ENCODE assay signal across 14 mouse cellular contexts in genomic region chr4:40682359-40682758, GRCm38 (mm10). TPM values are rescaled to one million over a fixed set of nuclear protein-coding genes. Genes with fewer than 3 reads are reported as not detected.
A peak's percentile ranks its signal among the peaks of the same experiment; 100 is the strongest.
DNase-seq lines count a peak whose midpoint lies in the region; ATAC-seq lines count a peak whose summit lies in the region.
"Had no signal": no experiment of that assay in that cellular context is flagged by ENCODE, and none has a peak within 500 bp of the region (broad histone marks: within the 10 kb centered on the region; RNA-seq: fewer than 3 reads in every experiment).

No protein-coding gene starts in this region.

- H3K9me3 ChIP-seq in forebrain, embryonic 14.5 days (replicated peaks; ENCODE audit: control insufficient read depth, low read length): no peaks in the 10 kb centered on the region
- H3K9me3 ChIP-seq in forebrain, embryonic 15.5 days: no peaks in the 10 kb centered on the region
- H3K9me3 ChIP-seq in intestine, embryonic 15.5 days: no peaks in the 10 kb centered on the region
- no peaks in the 10 kb centered on the region for H3K9me3 ChIP-seq in intestine, embryonic 16.5 days (ENCODE audit: control insufficient read depth, low read length)
- H3K9me3 ChIP-seq in neural tube, embryonic 12.5 days: no peaks in the 10 kb centered on the region
- H3K9me3 ChIP-seq in midbrain, embryonic 15.5 days: no peaks in the 10 kb centered on the region
- H3K9me3 ChIP-seq: embryonic facial prominence, embryonic 15.5 days; heart, embryonic 10.5 days; limb, embryonic 13.5 days; liver, embryonic 12.5 days had no signal

- H3K36me3 ChIP-seq in forebrain, embryonic 14.5 days (ENCODE audit: control insufficient read depth, insufficient read depth, low read length): peaks cover 18% of the 10 kb centered on the region
- H3K36me3 ChIP-seq in forebrain, embryonic 15.5 days: peaks cover 12% of the 10 kb centered on the region
- H3K36me3 ChIP-seq in intestine, embryonic 15.5 days: peaks cover 4% of the 10 kb centered on the region; the same call in 1 of the 2 replicates
- no peaks in the 10 kb centered on the region for H3K36me3 ChIP-seq in intestine, embryonic 16.5 days (ENCODE audit: control insufficient read depth, insufficient read depth, low read length)
- H3K36me3 ChIP-seq in neural tube, embryonic 12.5 days: peaks cover 15% of the 10 kb centered on the region
- peaks cover 7% of the 10 kb centered on the region for H3K36me3 ChIP-seq in midbrain, embryonic 15.5 days (replicated peaks)

- WGBS in forebrain, embryonic 14.5 days: 95% methylated on average over 5 of the region's 5 CpGs
- 90% methylated on average over 5 of the region's 5 CpGs for WGBS in forebrain, embryonic 15.5 days
- 86% methylated on average over 5 of the region's 5 CpGs for WGBS in intestine, embryonic 15.5 days
- WGBS in intestine, embryonic 16.5 days: 92% methylated on average over 5 of the region's 5 CpGs
- WGBS in neural tube, embryonic 12.5 days: 89% methylated on average over 5 of the region's 5 CpGs
- 92% methylated on average over 5 of the region's 5 CpGs for WGBS in midbrain, embryonic 15.5 days

- H3K4me1 ChIP-seq in forebrain, embryonic 14.5 days (ENCODE audit: control insufficient read depth, insufficient read depth, low read length): no peaks in the 10 kb centered on the region
- H3K4me1 ChIP-seq in forebrain, embryonic 15.5 days: no peaks in the 10 kb centered on the region
- no peaks in the 10 kb centered on the region for H3K4me1 ChIP-seq in intestine, embryonic 15.5 days (replicated peaks)
- H3K4me1 ChIP-seq in intestine, embryonic 16.5 days (ENCODE audit: control insufficient read depth, insufficient read depth, low read length): no peaks in the 10 kb centered on the region
- no peaks in the 10 kb centered on the region for H3K4me1 ChIP-seq in neural tube, embryonic 12.5 days
- H3K4me1 ChIP-seq in midbrain, embryonic 15.5 days: no peaks in the 10 kb centered on the region
- H3K4me1 ChIP-seq: embryonic facial prominence, embryonic 15.5 days; limb, embryonic 13.5 days; liver, embryonic 12.5 days had no signal

- no peaks in the 10 kb centered on the region for H3K27me3 ChIP-seq in forebrain, embryonic 14.5 days (replicated peaks; ENCODE audit: control insufficient read depth, insufficient read depth, low read length)
- H3K27me3 ChIP-seq in forebrain, embryonic 15.5 days: no peaks in the 10 kb centered on the region
- H3K27me3 ChIP-seq in intestine, embryonic 15.5 days (replicated peaks): no peaks in the 10 kb centered on the region
- H3K27me3 ChIP-seq in intestine, embryonic 16.5 days (replicated peaks; ENCODE audit: control insufficient read depth, insufficient read depth, low read length): no peaks in the 10 kb centered on the region
- no peaks in the 10 kb centered on the region for H3K27me3 ChIP-seq in neural tube, embryonic 12.5 days (replicated peaks)
- no peaks in the 10 kb centered on the region for H3K27me3 ChIP-seq in midbrain, embryonic 15.5 days (replicated peaks)
- H3K27me3 ChIP-seq: embryonic facial prominence, embryonic 15.5 days; liver, embryonic 12.5 days had no signal

- no peak overlapping the region for H3K4me2 ChIP-seq in forebrain, embryonic 14.5 days (ENCODE audit: low read length)
- H3K4me2 ChIP-seq in forebrain, embryonic 15.5 days (replicated peaks): no peak overlapping the region
- no peak overlapping the region for H3K4me2 ChIP-seq in intestine, embryonic 15.5 days (replicated peaks)
- H3K4me2 ChIP-seq in intestine, embryonic 16.5 days (ENCODE audit: low read depth, low read length): no peak overlapping the region
- H3K4me2 ChIP-seq in neural tube, embryonic 12.5 days (replicated peaks): no peak overlapping the region
- no peak overlapping the region for H3K4me2 ChIP-seq in midbrain, embryonic 15.5 days
- H3K4me2 ChIP-seq: embryonic facial prominence, embryonic 15.5 days; limb, embryonic 13.5 days; liver, embryonic 12.5 days had no signal

- ATAC-seq in forebrain, embryonic 14.5 days: peak; percentile 18; the same call in 1 of the 2 replicates
- ATAC-seq in forebrain, embryonic 15.5 days (replicated peaks): no peak
- ATAC-seq in intestine, embryonic 15.5 days: 0 out of 2 replicates have a peak, but pooled peaks have one; percentile 5
- ATAC-seq in intestine, embryonic 16.5 days: no peak
- 0 out of 2 replicates have a peak, but pooled peaks have one; percentile 3 for ATAC-seq in neural tube, embryonic 12.5 days (ENCODE audit: low FRiP score, low read depth)
- ATAC-seq in midbrain, embryonic 15.5 days (replicated peaks): 0 out of 2 replicates have a peak, but pooled peaks have one; percentile 22
- ATAC-seq: CD4-positive, CD25-positive, alpha-beta regulatory T cell, adult 4 months; liver, embryonic 12.5 days had no signal

- DNase-seq in forebrain, embryonic 14.5 days (ENCODE audit: low spot score): no peak
- DNase-seq in neural tube, embryonic 10.5 days (ENCODE audit: extremely low spot score, low spot score): no peak

- no peak overlapping the region for H3K9ac ChIP-seq in forebrain, embryonic 14.5 days (ENCODE audit: low read length)
- H3K9ac ChIP-seq in forebrain, embryonic 15.5 days (replicated peaks): no peak overlapping the region
- no peak overlapping the region for H3K9ac ChIP-seq in intestine, embryonic 15.5 days
- no peak overlapping the region for H3K9ac ChIP-seq in intestine, embryonic 16.5 days (ENCODE audit: low read depth, low read length)
- H3K9ac ChIP-seq in neural tube, embryonic 12.5 days: no peak overlapping the region
- no peak overlapping the region for H3K9ac ChIP-seq in midbrain, embryonic 15.5 days
- H3K9ac ChIP-seq: embryonic facial prominence, embryonic 15.5 days; limb, embryonic 13.5 days; liver, embryonic 12.5 days had no signal

- H3K27ac ChIP-seq in forebrain, embryonic 14.5 days (ENCODE audit: low read depth, low read length): no peak overlapping the region
- no peak overlapping the region for H3K27ac ChIP-seq in forebrain, embryonic 15.5 days (replicated peaks)
- no peak overlapping the region for H3K27ac ChIP-seq in intestine, embryonic 15.5 days
- H3K27ac ChIP-seq in intestine, embryonic 16.5 days (ENCODE audit: low read length): no peak overlapping the region
- no peak overlapping the region for H3K27ac ChIP-seq in neural tube, embryonic 12.5 days
- H3K27ac ChIP-seq in midbrain, embryonic 15.5 days: no peak overlapping the region
- H3K27ac ChIP-seq: embryonic facial prominence, embryonic 15.5 days; gastrocnemius, adult 2 months; heart, embryonic 10.5 days; limb, embryonic 13.5 days; liver, embryonic 12.5 days had no signal

- H3K4me3 ChIP-seq in forebrain, embryonic 14.5 days (ENCODE audit: low read depth, low read length): no peak overlapping the region
- H3K4me3 ChIP-seq in forebrain, embryonic 15.5 days: no peak overlapping the region
- H3K4me3 ChIP-seq in intestine, embryonic 15.5 days (replicated peaks): no peak overlapping the region
- H3K4me3 ChIP-seq in intestine, embryonic 16.5 days (ENCODE audit: low read length): no peak overlapping the region
- H3K4me3 ChIP-seq in neural tube, embryonic 12.5 days: no peak overlapping the region
- H3K4me3 ChIP-seq in midbrain, embryonic 15.5 days: no peak overlapping the region
- H3K4me3 ChIP-seq: embryonic facial prominence, embryonic 15.5 days; gastrocnemius, adult 2 months; heart, embryonic 10.5 days; limb, embryonic 13.5 days; liver, embryonic 12.5 days; myocyte had no signal

RNA-seq across cellular contexts. Expression of gene Aptx, which starts 20.6 kb away (rescaled TPM):
- 59.1 and 59.5 TPM in 2 replicates for polyA plus RNA-seq in forebrain, embryonic 14.5 days (2014; fragmentation: Nextera tagmentation; extraction: Ambion mirVana)
- polyA plus RNA-seq in forebrain, embryonic 15.5 days (2015; fragmentation: Nextera tagmentation; extraction: Ambion mirVana): 55.5 and 56.7 TPM in 2 replicates
- 21.4 and 22.5 TPM in 2 replicates for polyA plus RNA-seq in intestine, embryonic 15.5 days (2015; fragmentation: Nextera tagmentation; extraction: Ambion mirVana)
- 21.7 and 22.3 TPM in 2 replicates for polyA plus RNA-seq in intestine, embryonic 16.5 days (2015; fragmentation: Nextera tagmentation; extraction: Ambion mirVana)
- polyA plus RNA-seq in neural tube, embryonic 12.5 days (2016; fragmentation: Nextera tagmentation; extraction: Ambion mirVana): 55.9 and 57.9 TPM in 2 replicates
- polyA plus RNA-seq in midbrain, embryonic 15.5 days (2015; fragmentation: Nextera tagmentation; extraction: Ambion mirVana): 48.2 and 50.8 TPM in 2 replicates

RNA-seq across cellular contexts. Expression of gene Dnaja1, which starts 39.6 kb away (rescaled TPM):
- 657 and 755 TPM in 2 replicates for polyA plus RNA-seq in forebrain, embryonic 14.5 days (2014; fragmentation: Nextera tagmentation; extraction: Ambion mirVana)
- 695 and 704 TPM in 2 replicates for polyA plus RNA-seq in forebrain, embryonic 15.5 days (2015; fragmentation: Nextera tagmentation; extraction: Ambion mirVana)
- polyA plus RNA-seq in intestine, embryonic 15.5 days (2015; fragmentation: Nextera tagmentation; extraction: Ambion mirVana): 335 and 379 TPM in 2 replicates
- 295 and 316 TPM in 2 replicates for polyA plus RNA-seq in intestine, embryonic 16.5 days (2015; fragmentation: Nextera tagmentation; extraction: Ambion mirVana)
- 690 and 701 TPM in 2 replicates for polyA plus RNA-seq in neural tube, embryonic 12.5 days (2016; fragmentation: Nextera tagmentation; extraction: Ambion mirVana)
- polyA plus RNA-seq in midbrain, embryonic 15.5 days (2015; fragmentation: Nextera tagmentation; extraction: Ambion mirVana): 628 and 666 TPM in 2 replicates

Comparison
In these comparisons a context has a peak if more than half of its experiments do, and no peak if none do; other contexts are left out.
1. ATAC-seq: peak in forebrain, embryonic 14.5 days (single experiment), intestine, embryonic 15.5 days (single experiment), neural tube, embryonic 12.5 days (single experiment) and midbrain, embryonic 15.5 days (single experiment); none in forebrain, embryonic 15.5 days (single experiment) and intestine, embryonic 16.5 days (single experiment).